Mouse (Mus musculus): ENCODE data around the gene Fmnl1. TPM values are rescaled to one million over a fixed set of nuclear protein-coding genes. Genes with fewer than 3 reads are reported as not detected.

The Fmnl1 gene
- polyA plus RNA-seq, 1 experiment from 2014 or later, result 7.5 TPM

Other genes with a start within 250 kb of the Fmnl1 start
- gene Kif18b, start 246.0 kb upstream of the Fmnl1 start, polyA plus RNA-seq (2015; fragmentation: Nextera tagmentation; extraction: Ambion mirVana), result 1.8 and 2.4 TPM in 2 replicates
- gene C1ql1, start 224.4 kb upstream of the Fmnl1 start, polyA plus RNA-seq (2015; fragmentation: Nextera tagmentation; extraction: Ambion mirVana), result 11.7 and 14.0 TPM in 2 replicates
- gene Nmt1, start 142.9 kb upstream of the Fmnl1 start, polyA plus RNA-seq (2015; fragmentation: Nextera tagmentation; extraction: Ambion mirVana), result 26.8 and 35.5 TPM in 2 replicates
- gene Dcakd, start 142.8 kb upstream of the Fmnl1 start, polyA plus RNA-seq (2015; fragmentation: Nextera tagmentation; extraction: Ambion mirVana), result 182 and 184 TPM in 2 replicates
- gene Plcd3, start 69.4 kb upstream of the Fmnl1 start, polyA plus RNA-seq (2015; fragmentation: Nextera tagmentation; extraction: Ambion mirVana), result 3.0 and 3.8 TPM in 2 replicates
- gene Acbd4, start 69.4 kb upstream of the Fmnl1 start, polyA plus RNA-seq (2015; fragmentation: Nextera tagmentation; extraction: Ambion mirVana), result 9.7 and 11.1 TPM in 2 replicates
- 3.1 and 3.7 TPM in 2 replicates for gene Hexim1, start 54.9 kb upstream of the Fmnl1 start, polyA plus RNA-seq (2015; fragmentation: Nextera tagmentation; extraction: Ambion mirVana)
- 27.2 and 33.4 TPM in 2 replicates for gene Hexim2, start 38.7 kb upstream of the Fmnl1 start, polyA plus RNA-seq (2015; fragmentation: Nextera tagmentation; extraction: Ambion mirVana)
- gene 1700023F06Rik, start 37.5 kb downstream of the Fmnl1 start, polyA plus RNA-seq (2015; fragmentation: Nextera tagmentation; extraction: Ambion mirVana), result 1.6 and 1.9 TPM in 2 replicates
- gene Spata32, start 47.3 kb downstream of the Fmnl1 start, polyA plus RNA-seq (2015; fragmentation: Nextera tagmentation; extraction: Ambion mirVana), result 0.66 and 0.71 TPM in 2 replicates
- 3.9 and 5.0 TPM in 2 replicates for gene Map3k14, start 96.4 kb downstream of the Fmnl1 start, polyA plus RNA-seq (2015; fragmentation: Nextera tagmentation; extraction: Ambion mirVana)
- gene Arhgap27, start 192.6 kb downstream of the Fmnl1 start, polyA plus RNA-seq (2015; fragmentation: Nextera tagmentation; extraction: Ambion mirVana), result 3.9 and 4.6 TPM in 2 replicates
- 9.5 and 10.8 TPM in 2 replicates for gene Plekhm1, start 241.6 kb downstream of the Fmnl1 start, polyA plus RNA-seq (2015; fragmentation: Nextera tagmentation; extraction: Ambion mirVana)